Mouse (Mus musculus): Measurements from ENCODE around the gene Plekhn1. TPM values are rescaled to one million over a fixed set of nuclear protein-coding genes. Genes with fewer than 3 reads are reported as not detected.
A peak's percentile ranks its signal among the peaks of the same experiment; 100 is the strongest.

Gene Plekhn1
- polyA plus RNA-seq, 1 experiment = 54.7 TPM

DNA sequence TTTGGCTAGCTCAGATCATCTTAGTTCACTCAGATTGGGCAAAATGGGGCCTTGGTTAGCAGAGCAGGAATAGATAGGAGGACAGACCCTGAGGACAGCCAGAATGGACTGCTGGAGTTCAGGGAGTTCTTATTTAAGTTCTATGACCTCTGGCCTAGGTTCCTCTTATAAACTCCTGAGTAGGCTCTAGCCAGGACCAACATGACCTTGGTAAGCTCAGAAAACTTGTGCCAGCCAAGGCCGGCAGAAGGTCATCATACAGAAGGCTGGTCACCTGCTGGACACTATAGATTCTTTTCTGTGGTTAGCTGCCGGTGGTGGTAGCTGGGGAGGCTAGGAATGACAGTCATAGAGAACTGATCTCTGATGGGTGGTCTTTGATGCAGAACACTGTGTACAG lies 18.5 kb downstream of the Plekhn1 start:
- Histone ChIP-seq H3K27me3 (ENCODE audit: control insufficient read depth, insufficient read depth, low read length) (no peaks in the 10 kb centered on the region), H3K36me3 (ENCODE audit: control insufficient read depth, insufficient read depth, low read length) (no peaks in the 10 kb centered on the region), H3K27ac (ENCODE audit: insufficient read depth, low read length) (no peak overlapping the region), H3K4me1 (ENCODE audit: control insufficient read depth, insufficient read depth, insufficient read length) (peaks cover 3% of the 10 kb centered on the region; the same call in 1 of the 2 replicates), H3K4me3 (ENCODE audit: extremely low read depth, insufficient read depth, insufficient read length) (no peak overlapping the region)
- no peak for DNase-seq (ENCODE audit: low read depth in 1 of 2, low spot score in 2 of 2)
- WGBS = 88% methylated on average over 2 of the region's 2 CpGs
- no peak for TF ChIP-seq POLR2A (IDR thresholded peaks at IDR 0.05; ENCODE audit: low read depth, low read length)
- no peak for TF ChIP-seq CTCF (IDR thresholded peaks at IDR 0.05; ENCODE audit: extremely low read depth, insufficient read depth, insufficient read length, insufficient replicate concordance)

DNA sequence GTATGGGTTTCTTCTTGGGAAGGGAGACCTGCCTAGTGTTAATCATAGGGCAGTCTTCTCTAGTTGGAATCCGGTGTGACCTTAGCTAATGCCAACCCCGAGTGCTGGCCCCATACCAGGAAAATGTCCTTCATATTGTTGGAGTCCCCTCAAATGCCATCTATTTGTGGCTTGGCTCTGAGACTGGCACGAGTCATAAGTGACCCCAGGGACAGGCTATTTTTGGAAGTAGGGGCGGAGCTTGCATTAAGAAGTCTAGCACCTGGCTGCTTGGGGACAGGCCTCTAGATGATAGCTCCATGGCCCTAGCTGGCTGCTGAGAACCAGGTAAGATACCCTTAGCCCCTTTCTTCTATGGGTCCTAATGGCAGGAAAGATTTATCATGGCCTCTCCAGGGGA lies 19.0 kb downstream of the Plekhn1 start, which contains the start of gene Perm1:
Perm1 (plus strand) TSS at position 220 of the 400 bp plus-strand sequence.
- Histone ChIP-seq H3K4me3 (ENCODE audit: extremely low read depth, insufficient read depth, insufficient read length) (no peak within 1 kb of the TSS), H3K36me3 (ENCODE audit: control insufficient read depth, insufficient read depth, low read length) (no peaks in the 10 kb centered on the region), H3K27me3 (ENCODE audit: control insufficient read depth, insufficient read depth, low read length) (no peaks in the 10 kb centered on the region), H3K27ac (ENCODE audit: insufficient read depth, low read length) (no peak within 1 kb of the TSS), H3K4me1 (ENCODE audit: control insufficient read depth, insufficient read depth, insufficient read length) (peaks cover 3% of the 10 kb centered on the region; the same call in 1 of the 2 replicates)
- TF ChIP-seq CTCF (IDR thresholded peaks at IDR 0.05; ENCODE audit: extremely low read depth, insufficient read depth, insufficient read length, insufficient replicate concordance) (no peak), POLR2A (IDR thresholded peaks at IDR 0.05; ENCODE audit: low read depth, low read length) (no peak)
- DNase-seq (ENCODE audit: low read depth in 1 of 2, low spot score in 2 of 2) = no peak
- WGBS = 66% methylated on average over 4 of the region's 4 CpGs

- Histone ChIP-seq H3K4me3 (ENCODE audit: extremely low read depth, insufficient read depth, insufficient read length) (no peak overlapping the region), H3K27me3 (ENCODE audit: control insufficient read depth, insufficient read depth, low read length) (no peaks in the 10 kb centered on the region), H3K36me3 (ENCODE audit: control insufficient read depth, insufficient read depth, low read length) (no peaks in the 10 kb centered on the region), H3K4me1 (ENCODE audit: control insufficient read depth, insufficient read depth, insufficient read length) (peaks cover 3% of the 10 kb centered on the region; the same call in 1 of the 2 replicates), H3K27ac (ENCODE audit: insufficient read depth, low read length) (no peak overlapping the region)
- no peak for TF ChIP-seq POLR2A (IDR thresholded peaks at IDR 0.05; ENCODE audit: low read depth, low read length)
- TF ChIP-seq CTCF (IDR thresholded peaks at IDR 0.05; ENCODE audit: extremely low read depth, insufficient read depth, insufficient read length, insufficient replicate concordance) = no peak
- WGBS = 96% methylated on average over 13 of the region's 13 CpGs
- DNase-seq (ENCODE audit: low read depth in 1 of 2, low spot score in 2 of 2) = no peak
These were observed 21.5 kb downstream of the Plekhn1 start for GRCm38 (mm10) chr4:156213134-156213533.

DNA sequence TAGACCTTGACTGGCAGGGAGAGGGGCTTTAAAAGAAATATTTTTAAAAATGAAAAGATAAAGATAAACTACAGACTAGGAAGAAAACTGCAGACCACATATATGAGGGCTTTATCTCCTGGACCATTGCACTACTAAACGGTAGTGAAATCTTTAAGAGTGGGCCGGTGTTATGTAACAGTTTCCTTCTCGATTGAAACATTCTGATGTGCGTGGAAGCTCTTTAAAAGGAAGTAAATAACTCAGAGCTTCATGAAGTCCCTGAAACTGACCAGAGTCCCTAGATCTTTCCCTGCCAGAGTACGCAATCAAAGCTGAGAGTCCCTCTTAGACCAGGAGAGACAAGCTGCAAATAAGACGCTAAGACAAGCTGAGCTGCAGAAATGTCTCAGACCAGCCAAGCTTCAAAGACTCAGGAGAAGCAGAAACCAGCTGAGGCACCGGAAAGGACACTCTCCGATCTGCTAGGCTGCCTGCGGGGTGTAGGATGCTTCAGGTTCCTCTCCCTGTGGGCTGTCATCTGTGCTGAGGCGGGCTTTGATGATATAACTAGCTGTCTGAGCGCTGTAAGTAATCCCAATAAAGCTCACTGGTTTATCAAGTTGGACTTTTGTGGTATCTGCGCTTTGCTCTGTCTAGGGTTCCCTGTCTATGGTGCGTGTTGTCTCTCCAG lies 24.6 kb downstream of the Plekhn1 start:
- no peak for DNase-seq (ENCODE audit: low read depth in 1 of 2, low spot score in 2 of 2)
- TF ChIP-seq CTCF (IDR thresholded peaks at IDR 0.05; ENCODE audit: extremely low read depth, insufficient read depth, insufficient read length, insufficient replicate concordance) = no peak
- no peak for TF ChIP-seq POLR2A (IDR thresholded peaks at IDR 0.05; ENCODE audit: low read depth, low read length)
- no peak overlapping the region for H3K27ac ChIP-seq (ENCODE audit: insufficient read depth, low read length)

DNA sequence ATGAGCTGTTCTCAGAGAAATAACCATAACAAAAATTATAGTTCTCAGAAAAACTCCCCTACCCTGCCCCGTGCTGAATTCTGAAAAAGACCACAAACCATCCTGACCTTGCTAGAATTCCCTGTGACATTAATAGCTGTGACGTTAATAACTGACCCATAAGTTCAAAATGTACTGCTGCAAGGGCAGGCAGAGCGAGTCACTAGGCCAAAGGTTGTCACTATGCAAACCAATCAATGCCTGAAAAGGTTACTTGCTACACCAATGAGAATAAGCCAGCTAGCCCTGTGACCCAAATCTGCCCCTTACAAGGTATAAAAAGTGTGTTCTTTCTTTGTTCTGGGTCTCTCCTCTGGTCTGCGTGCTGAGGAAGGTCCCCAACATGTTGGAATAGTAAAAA lies 25.8 kb downstream of the Plekhn1 start:
- WGBS = 92% methylated on average over 4 of the region's 4 CpGs
- no peak for DNase-seq (ENCODE audit: low read depth in 1 of 2, low spot score in 2 of 2)
- no peak for TF ChIP-seq CTCF (IDR thresholded peaks at IDR 0.05; ENCODE audit: extremely low read depth, insufficient read depth, insufficient read length, insufficient replicate concordance)
- TF ChIP-seq POLR2A (IDR thresholded peaks at IDR 0.05; ENCODE audit: low read depth, low read length) = no peak
- Histone ChIP-seq H3K27ac (ENCODE audit: insufficient read depth, low read length) (no peak overlapping the region), H3K36me3 (ENCODE audit: control insufficient read depth, insufficient read depth, low read length) (no peaks in the 10 kb centered on the region), H3K4me3 (ENCODE audit: extremely low read depth, insufficient read depth, insufficient read length) (no peak overlapping the region), H3K27me3 (ENCODE audit: control insufficient read depth, insufficient read depth, low read length) (no peaks in the 10 kb centered on the region), H3K4me1 (ENCODE audit: control insufficient read depth, insufficient read depth, insufficient read length) (no peaks in the 10 kb centered on the region; the same call in 1 of the 2 replicates)

More for the DNA sequence above, 24.6 kb downstream of the Plekhn1 start:
- Histone ChIP-seq H3K36me3 (ENCODE audit: control insufficient read depth, insufficient read depth, low read length) (no peaks in the 10 kb centered on the region), H3K4me3 (ENCODE audit: extremely low read depth, insufficient read depth, insufficient read length) (no peak overlapping the region), H3K4me1 (ENCODE audit: control insufficient read depth, insufficient read depth, insufficient read length) (no peaks in the 10 kb centered on the region; the same call in 1 of the 2 replicates), H3K27me3 (ENCODE audit: control insufficient read depth, insufficient read depth, low read length) (no peaks in the 10 kb centered on the region)
- WGBS = 61% methylated on average over 13 of the region's 13 CpGs

DNA sequence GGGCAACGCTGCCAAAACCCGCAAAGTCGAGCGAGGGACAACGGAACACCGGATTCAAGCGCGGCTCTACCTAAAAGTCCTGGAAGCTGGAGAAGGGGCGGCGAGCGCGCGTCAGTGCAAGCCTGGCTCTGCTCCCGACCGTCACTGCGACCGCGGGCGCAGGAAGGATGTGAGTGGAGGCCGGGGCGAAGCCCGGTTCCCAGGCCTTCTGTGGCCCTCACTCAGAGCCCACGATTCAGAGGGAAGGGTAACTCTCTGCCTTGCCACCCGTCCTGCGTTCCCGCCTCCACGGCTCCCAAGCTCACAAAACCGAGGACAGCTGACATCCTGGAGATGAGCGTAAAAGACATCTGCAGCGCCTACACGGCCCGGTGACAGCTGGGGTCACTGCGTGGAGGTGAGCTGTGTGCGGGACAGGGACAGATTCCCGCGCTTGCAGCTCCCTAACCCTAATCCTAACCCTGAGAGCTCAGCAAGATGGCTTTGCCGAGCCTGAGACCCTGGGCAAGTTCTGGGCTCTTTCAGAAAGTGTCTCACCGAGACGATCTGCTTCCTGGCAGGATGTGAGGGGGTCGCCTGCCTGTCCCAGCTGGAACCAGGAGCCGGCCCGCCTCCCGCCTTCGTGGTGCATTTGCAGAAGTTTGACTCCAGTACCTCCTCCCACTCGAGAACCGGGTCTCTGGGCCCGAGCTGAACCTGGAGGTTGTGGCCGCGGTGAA lies 31.1 kb downstream of the Plekhn1 start:
- TF ChIP-seq CTCF (IDR thresholded peaks at IDR 0.05; ENCODE audit: extremely low read depth, insufficient read depth, insufficient read length, insufficient replicate concordance) (no peak), POLR2A (IDR thresholded peaks at IDR 0.05; ENCODE audit: low read depth, low read length) (no peak)
- H3K27ac ChIP-seq (ENCODE audit: insufficient read depth, low read length) = peak overlapping the region; percentile 88
- H3K36me3 ChIP-seq (ENCODE audit: control insufficient read depth, insufficient read depth, low read length) = no peaks in the 10 kb centered on the region
- DNase-seq (ENCODE audit: low read depth in 1 of 2, low spot score in 2 of 2) = no peak
- WGBS = under 1% methylated on average over 48 of the region's 49 CpGs
- peak overlapping the region; percentile 79 for H3K4me3 ChIP-seq (ENCODE audit: extremely low read depth, insufficient read depth, insufficient read length)
- H3K27me3 ChIP-seq (ENCODE audit: control insufficient read depth, insufficient read depth, low read length) = no peaks in the 10 kb centered on the region
- H3K4me1 ChIP-seq (ENCODE audit: control insufficient read depth, insufficient read depth, insufficient read length) = peaks cover 5% of the 10 kb centered on the region; the same call in 1 of the 2 replicates

Data from spleen, adult 2 months (tissue).